Mouse (Mus musculus) gastrocnemius, postnatal 10 days (tissue): ENCODE data around the gene Tanc1. TPM values are rescaled to one million over a fixed set of nuclear protein-coding genes. Genes with fewer than 3 reads are reported as not detected.
A peak's percentile ranks its signal among the peaks of the same experiment; 100 is the strongest.

ENCODE experiments used
- DNase-seq: peaks from one replicate; pipeline ENCODE4 v3.0.0; 2021; ENCODE audit warnings: mixed read lengths
- total RNA-seq, 2 experiments: library from RNA; stranded (reverse); gene quantifications; 2 replicates each; pipeline ENCODE4 v1.2.3; 2021

Gene Tanc1
- total RNA-seq, 2 experiments from 2014 or later, result 13.6 to 21.0 TPM

- no peak for DNase-seq
Measured at GRCm38 (mm10) chr2:59794838-59795237, 183.0 kb downstream of the Tanc1 start.

GRCm38 (mm10) chr2:59798934-59799532 is 187.2 kb downstream of the Tanc1 start:
- DNase-seq, result no peak

GRCm38 (mm10) chr2:59799572-59799971 is 187.7 kb downstream of the Tanc1 start:
- no peak for DNase-seq

GRCm38 (mm10) chr2:59800481-59801266 is 188.8 kb downstream of the Tanc1 start:
- no peak for DNase-seq

- DNase-seq, result no peak
Measured at GRCm38 (mm10) chr2:59802722-59803387, 191.0 kb downstream of the Tanc1 start.

- no peak for DNase-seq
Measured at GRCm38 (mm10) chr2:59805595-59805994, 193.8 kb downstream of the Tanc1 start.

GRCm38 (mm10) chr2:59806038-59806437 is 194.2 kb downstream of the Tanc1 start:
- DNase-seq, result no peak

- no peak for DNase-seq
Measured at GRCm38 (mm10) chr2:59808608-59809007, 196.8 kb downstream of the Tanc1 start.

- no peak for DNase-seq
Measured at GRCm38 (mm10) chr2:59810039-59810438, 198.2 kb downstream of the Tanc1 start.

GRCm38 (mm10) chr2:59811247-59811646 is 199.4 kb downstream of the Tanc1 start:
- DNase-seq, result no peak

- no peak for DNase-seq
Measured at GRCm38 (mm10) chr2:59812641-59813040, 200.8 kb downstream of the Tanc1 start.

GRCm38 (mm10) chr2:59813457-59813856 is 201.6 kb downstream of the Tanc1 start:
- DNase-seq, result no peak

- no peak for DNase-seq
Measured at GRCm38 (mm10) chr2:59814997-59815396, 203.2 kb downstream of the Tanc1 start.

GRCm38 (mm10) chr2:59818663-59819062 is 206.8 kb downstream of the Tanc1 start:
- no peak for DNase-seq

- DNase-seq, result no peak
Measured at GRCm38 (mm10) chr2:59819415-59819814, 207.6 kb downstream of the Tanc1 start.

- DNase-seq, result no peak
Measured at GRCm38 (mm10) chr2:59820088-59820487, 208.2 kb downstream of the Tanc1 start.

GRCm38 (mm10) chr2:59821044-59821443 is 209.2 kb downstream of the Tanc1 start:
- DNase-seq, result no peak

GRCm38 (mm10) chr2:59824289-59824688 is 212.4 kb downstream of the Tanc1 start:
- peak; percentile 32 for DNase-seq

GRCm38 (mm10) chr2:59825380-59825779 is 213.5 kb downstream of the Tanc1 start:
- DNase-seq, result no peak

GRCm38 (mm10) chr2:59828103-59828655 is 216.3 kb downstream of the Tanc1 start:
- no peak for DNase-seq

GRCm38 (mm10) chr2:59828777-59829508 is 217.1 kb downstream of the Tanc1 start:
- DNase-seq, result peak; percentile 74

GRCm38 (mm10) chr2:59829718-59830117 is 217.9 kb downstream of the Tanc1 start:
- DNase-seq, result no peak
